Mouse (Mus musculus) embryo, embryonic 9.5 days (tissue): ENCODE data around the gene Ndc1.

ENCODE experiments used
- DNase-seq: peaks from one replicate; pipeline ENCODE4 v3.0.0-alpha.2; 2017; ENCODE audit errors: extremely low spot score

The Ndc1 gene

DNA sequence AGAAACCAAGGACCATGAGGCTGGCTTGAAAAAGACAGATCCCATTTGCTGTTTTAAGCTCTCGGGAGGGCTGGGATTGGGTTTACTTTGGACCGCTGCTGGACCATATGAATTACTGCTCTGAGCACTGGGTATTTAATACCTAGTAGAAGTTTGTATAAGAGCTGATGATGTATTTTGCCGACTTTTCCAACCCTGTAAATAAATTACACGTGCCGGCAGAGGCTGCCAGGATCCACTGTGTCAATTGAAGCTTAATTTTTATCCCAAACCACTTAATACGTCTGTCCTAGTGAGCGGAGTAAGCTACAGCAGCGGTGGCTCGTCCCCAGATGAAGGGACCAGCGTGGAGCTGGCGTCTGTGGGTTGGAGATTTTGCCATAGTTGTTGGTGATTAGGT is 74.7 kb downstream of the Ndc1 start:
- DNase-seq: no peak

DNA sequence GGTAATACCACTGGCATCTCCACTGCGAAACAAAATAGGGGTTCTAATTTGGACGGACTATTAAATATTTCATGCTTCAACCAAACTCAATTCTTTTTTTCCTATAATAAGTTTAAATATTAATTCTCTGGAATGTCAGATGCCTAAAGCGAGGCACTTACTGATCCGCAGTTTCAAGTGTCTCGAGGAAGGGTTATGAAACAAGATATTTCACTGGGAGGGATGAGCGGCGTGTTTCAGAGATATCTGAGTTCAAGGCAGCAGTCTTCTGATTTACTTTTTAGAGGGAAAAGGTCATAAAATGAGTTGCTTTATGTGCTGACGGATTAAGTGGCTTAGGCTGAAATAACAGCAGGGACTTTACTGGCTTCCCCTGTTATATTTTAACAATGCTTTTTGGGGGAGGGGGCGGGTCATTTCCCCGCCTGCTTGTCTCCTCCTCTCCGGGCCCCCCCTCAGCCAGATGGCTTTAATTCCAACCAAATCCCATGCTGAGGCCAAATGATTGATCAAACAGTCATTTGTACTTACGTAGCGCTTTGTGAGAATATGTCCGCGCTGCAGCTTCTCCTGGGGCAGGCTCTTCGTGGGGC is 75.4 kb downstream of the Ndc1 start:
- no peak for DNase-seq

DNA sequence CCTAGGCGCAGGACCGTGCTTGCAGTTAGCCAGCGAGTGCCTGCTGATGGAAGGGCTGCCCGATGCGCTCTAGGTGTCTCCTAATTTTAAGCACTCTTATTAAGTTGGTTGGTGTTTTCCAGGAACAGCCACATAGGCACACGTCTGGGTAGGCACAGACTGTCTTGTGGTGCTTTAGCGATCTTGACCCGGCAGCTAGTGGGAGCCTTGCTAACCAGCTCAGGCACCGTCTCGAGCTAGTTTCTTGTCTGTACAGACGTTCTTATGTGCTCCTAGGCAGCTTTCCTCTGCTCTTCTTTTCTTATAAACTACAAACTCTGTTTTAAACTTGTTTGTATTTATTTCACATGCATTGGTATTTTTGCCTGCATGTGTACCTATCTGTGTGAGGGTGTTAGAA is 76.0 kb downstream of the Ndc1 start:
- no peak for DNase-seq

DNA sequence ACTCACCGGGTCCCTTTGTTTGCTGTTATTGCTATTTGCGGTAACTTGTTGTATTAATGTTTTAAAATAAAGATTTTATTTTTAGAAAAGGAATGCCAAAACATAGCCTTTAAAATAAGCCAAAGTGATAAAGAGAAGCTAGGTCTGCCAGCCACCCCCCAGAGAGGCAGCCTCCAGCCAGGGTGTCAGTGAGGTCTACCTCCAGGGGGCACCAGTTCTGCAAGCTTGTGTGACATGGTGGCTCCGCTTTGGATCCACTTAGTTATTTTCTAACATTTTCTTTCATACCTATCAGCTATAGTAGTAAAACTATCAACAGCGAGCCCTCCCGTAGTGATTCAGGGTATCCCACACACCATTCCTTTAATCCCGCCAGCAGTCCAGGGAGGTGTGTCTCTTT is 80.9 kb downstream of the Ndc1 start:
- no peak for DNase-seq

DNA sequence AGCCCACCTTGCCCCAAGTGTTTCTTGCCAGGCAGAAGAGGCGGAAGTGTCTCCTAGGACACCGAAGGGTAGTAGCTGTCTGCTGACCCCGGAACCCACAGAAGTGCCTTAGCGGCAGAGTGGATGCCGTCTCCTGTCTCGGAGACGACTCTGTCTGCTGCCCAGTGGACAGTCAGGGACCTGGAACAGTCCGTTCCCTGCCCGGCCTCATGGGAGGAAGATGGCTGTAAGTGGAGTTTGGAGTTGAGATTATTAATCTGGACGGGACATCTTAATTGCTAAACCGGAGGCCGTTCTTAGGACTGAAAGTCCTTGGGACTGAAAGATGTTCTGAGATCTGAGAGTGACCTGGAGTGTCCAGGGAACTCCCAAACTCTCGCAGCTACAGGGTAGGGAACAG is 81.9 kb downstream of the Ndc1 start:
- DNase-seq: no peak

DNA sequence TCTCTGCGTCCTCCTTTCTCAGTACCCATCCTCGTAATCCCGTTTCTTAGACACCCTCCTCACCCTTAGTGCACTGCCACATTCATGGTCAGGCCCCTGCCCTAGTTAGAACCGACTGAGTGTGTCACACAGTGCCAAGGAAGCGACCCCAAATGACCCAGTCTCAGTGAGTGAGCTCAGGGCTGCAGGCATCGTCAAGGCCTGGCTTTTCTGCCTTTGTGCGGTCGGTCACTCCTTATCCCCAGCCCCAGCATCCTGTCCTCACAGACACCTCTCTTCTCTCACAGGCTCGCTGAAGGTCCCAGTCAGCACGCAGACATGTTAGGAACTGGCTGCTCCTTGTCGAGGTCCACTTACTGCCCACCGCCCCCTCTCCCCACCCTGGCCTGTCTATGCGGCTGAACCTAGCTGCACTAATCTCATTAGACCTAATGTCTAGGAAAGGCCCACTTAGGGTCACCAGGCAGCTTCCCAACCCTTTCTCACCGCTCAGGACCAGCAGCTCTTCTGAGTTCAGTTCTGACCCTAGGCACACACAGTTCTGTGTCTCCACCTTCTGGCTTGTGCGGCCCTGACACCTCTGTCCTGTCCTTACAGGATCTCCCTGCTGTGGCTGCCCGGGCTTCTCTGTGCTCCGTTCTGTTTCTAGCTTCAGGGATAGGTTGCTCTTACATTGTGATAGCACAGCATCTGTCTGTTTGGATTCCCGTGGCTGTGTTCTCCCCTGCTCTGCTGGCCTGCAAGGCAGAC is 84.9 kb downstream of the Ndc1 start:
- no peak for DNase-seq

DNA sequence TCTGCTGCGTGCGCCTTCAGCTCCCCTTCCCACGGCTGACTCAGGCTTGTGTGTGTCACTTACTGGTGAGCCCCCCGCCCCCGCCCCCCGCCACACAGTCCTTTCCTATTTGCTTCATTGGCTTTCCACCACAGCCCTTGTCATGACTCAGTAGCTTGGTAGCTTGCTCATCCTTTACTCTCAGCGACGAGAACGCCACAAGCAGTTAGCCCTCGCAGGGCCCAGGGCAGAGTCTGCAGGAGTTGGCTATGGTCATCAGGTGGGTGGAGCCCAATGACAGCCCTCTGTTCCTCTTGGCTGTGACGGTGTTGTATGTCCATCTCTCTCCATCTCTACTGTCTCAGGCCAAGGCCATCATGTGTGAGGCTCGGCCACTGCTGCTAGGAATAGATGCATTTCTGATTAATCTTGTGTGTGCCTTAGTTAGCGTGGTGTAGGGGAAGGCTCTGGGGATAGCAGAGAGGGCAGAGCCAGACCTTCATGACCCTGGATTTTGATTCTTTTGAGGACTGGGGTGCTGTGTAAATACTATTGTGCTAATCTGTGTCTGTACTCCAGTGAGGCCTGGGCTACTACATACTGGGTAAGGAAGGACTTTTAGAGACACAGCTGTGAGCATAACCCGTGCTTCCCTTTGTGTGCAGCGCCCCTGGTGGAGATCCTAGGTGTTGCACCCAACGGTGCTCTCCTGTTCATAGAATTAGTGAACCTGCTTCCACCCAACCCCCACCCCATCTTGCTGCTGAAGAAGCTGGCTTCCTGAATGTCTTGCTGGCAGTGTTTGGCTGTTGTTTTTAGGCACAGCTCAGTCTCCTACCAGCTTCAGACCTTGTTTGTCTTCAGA is 85.8 kb downstream of the Ndc1 start:
- DNase-seq: peak; percentile 90

DNA sequence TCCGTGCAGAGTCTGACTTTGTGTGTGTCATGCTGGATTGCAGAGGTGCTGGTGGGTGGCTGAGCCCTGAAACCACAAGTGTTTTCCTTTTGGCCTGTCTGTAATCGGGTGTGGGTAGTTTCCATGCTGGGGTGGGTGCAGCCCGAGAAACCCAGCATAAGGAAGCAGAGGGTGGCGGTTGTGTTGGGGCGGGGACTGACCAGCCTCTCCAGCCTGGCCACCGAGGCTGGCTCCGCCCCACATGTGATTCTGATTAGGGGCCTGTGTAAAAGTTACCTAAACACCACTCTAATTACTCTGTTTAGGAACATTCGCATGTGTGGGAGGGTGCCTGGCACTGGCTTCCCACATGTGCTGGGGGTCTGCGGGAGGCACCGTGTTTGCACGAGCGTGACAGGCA is 90.0 kb downstream of the Ndc1 start:
- DNase-seq: peak; percentile 51

DNA sequence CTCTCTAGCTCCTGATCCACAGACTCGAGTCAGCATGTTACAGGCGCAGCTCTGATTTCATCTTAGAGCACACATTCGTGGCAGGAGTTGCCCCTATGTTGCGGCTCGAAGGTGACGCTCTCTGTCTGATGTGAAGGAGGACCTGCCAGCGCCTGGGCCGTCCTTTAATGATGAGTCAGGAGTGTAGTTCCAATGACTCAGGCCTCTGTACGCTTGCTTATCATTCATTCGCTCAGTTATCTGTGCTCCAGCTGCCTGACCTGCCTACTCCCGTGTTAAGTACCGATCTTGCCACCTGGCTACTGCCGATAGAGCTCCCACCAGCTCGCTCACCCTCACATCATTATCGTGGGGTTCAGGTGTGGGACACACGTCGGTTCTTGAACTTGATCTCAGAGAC is 91.3 kb downstream of the Ndc1 start:
- DNase-seq: no peak

DNA sequence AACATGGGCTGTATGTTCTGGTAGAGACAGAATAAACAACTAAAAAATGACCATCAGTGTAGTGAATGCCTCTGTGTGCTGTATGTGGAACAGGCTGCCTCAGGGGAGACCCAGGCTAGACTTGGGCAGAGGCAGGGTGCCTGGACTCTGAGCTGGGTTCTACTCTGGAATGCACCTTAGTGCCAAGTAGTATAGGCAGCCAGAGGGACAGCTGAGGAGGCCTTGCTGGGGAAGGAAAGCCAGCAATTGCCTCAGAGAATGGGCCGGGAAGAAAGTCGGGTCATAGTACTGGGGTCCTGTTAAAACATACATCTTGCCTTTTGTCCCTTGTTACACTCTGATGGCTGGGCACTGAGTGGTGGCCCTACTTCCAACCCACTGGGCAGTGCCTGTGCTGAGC is 91.9 kb downstream of the Ndc1 start:
- no peak for DNase-seq

DNA sequence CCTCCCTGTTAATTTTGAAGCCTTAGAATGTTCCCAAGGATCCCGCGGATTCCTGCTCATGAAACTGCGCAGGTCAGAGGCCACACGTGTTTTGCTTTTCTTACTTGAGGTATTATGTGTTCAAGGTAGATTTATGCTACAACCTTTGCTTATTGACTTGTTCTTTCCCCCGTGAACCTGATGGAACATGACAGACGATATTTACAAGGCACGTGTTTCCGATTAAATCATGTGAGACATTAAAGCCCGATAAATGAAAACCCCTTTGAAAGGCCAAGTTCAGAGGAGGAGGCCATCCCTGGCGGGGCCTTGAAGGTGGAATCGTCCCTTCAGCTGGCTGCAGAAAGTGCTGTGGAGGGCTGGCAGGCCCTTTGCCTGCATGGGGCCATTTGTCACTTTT is 92.9 kb downstream of the Ndc1 start:
- DNase-seq: no peak
